Mouse (Mus musculus) layer of hippocampus, postnatal 14 days (tissue): ENCODE data around the gene Kif3a. TPM values are rescaled to one million over a fixed set of nuclear protein-coding genes. Genes with fewer than 3 reads are reported as not detected.

Source experiments
- DNase-seq, 2 experiments: peaks; one replicate each; pipeline ENCODE4 v3.0.0; 2021 to 2022; ENCODE audit warnings: low spot score in 2 of 2, mixed read lengths in 1 of 2
- total RNA-seq, 2 experiments: library from RNA; stranded (reverse); gene quantifications; 2 replicates each; pipeline ENCODE4 v1.2.3; 2021

Gene Kif3a
- total RNA-seq, 2 experiments from 2014 or later, result 140 to 149 TPM

DNA sequence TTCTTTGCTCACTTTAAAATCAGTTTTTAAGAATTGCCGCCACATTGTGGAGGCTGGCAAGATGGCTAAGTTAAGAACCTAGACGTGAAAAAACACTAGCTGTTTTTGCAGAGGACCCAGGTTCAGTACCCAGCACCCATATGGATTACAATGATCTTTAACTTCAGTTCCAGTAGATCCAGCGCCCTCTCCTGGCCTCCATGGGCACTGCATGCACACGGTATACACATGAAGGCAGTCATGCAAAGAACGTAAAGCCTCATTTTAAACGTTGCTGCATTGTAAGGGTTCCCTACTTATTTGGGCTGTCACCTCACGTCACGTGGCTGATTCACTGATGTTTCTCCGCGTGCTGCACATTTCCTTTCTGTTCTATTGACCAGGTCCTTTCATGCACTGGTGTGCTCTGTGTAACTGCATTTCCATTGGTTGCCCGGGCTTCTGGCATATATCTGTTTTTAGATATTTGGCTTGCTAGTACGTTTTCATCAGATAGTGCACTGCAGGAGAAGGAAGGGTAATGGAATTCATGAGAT, 75.6 kb downstream of the Kif3a start:
- no peak for DNase-seq

DNA sequence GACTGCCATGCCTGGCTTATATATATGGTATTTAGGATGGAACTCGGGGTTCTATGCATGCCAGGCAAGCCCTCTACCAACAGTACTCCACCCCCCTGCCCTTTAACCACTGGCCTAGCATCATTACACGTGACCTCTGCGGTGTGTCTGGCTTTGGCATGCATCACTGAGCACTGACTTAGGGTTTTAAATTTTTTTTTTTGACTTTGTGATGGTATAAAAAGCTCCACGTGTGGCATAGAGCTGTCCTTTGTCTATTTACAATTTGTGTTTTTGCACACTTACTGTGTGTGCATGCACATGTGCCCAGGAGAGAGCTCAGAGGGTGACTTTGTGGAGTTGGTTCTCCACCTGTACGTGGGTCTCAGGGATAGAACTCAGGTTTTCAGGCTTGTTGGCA, 76.8 kb downstream of the Kif3a start:
- DNase-seq, result no peak

DNA sequence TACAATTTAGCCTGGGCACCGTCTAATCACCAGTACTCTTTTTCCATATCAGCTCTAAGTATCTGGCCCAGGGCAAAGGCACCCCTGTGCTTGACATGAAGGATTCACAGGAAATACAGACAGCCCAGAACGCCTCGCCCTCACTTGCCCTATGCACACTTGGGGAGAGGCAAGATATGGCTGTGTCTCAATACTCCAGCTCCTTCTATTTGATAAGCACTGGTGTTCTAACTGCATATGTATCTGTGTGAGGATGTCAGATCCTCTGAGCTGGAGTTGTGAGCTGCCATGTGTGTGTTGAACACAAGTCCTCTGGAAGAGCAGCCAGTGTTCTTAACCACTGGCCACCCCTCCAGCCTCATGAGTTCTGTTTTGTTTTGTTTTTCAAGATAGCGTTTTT, 84.3 kb downstream of the Kif3a start:
- no peak for DNase-seq

Other genes starting within 250 kb of the Kif3a start
- gene Zcchc10, start 242.7 kb upstream of the Kif3a start, total RNA-seq, result 10 to 100 TPM in 1 of 2 experiments, 1 to 10 TPM in 1; 8.2 to 10.7 TPM
- 100 to 1,000 TPM; 220 to 224 TPM for gene Aff4, start 216.5 kb upstream of the Kif3a start, total RNA-seq
- gene Leap2, start 144.2 kb upstream of the Kif3a start, total RNA-seq, result not detected
- gene Uqcrq, start 136.5 kb upstream of the Kif3a start, total RNA-seq, result 100 to 1,000 TPM; 539 to 559 TPM
- gene Gdf9, start 136.4 kb upstream of the Kif3a start, total RNA-seq, result 1 to 10 TPM in 1 of 2 experiments, under 1 TPM in 1; 0.71 to 1.3 TPM
- under 1 TPM in 1 of 2 experiments, not detected in 1; 0.26 TPM for gene Gm10447, start 110.3 kb upstream of the Kif3a start, total RNA-seq
- 1 to 10 TPM; 4.0 to 4.5 TPM for gene Shroom1, start 110.2 kb upstream of the Kif3a start, total RNA-seq
- not detected for gene Gm9837, start 96.9 kb upstream of the Kif3a start, total RNA-seq
- 1 to 10 TPM; 2.4 to 2.5 TPM for gene Gm9945, start 87.2 kb upstream of the Kif3a start, total RNA-seq
- 100 to 1,000 TPM; 106 to 108 TPM for gene Sowaha, start 87.1 kb upstream of the Kif3a start, total RNA-seq
- gene Sept8, start 48.1 kb upstream of the Kif3a start, total RNA-seq, result 100 to 1,000 TPM; 206 to 209 TPM
- not detected for gene Il4, start 51.3 kb downstream of the Kif3a start, total RNA-seq
- gene Il13, start 67.3 kb downstream of the Kif3a start, total RNA-seq, result not detected
- 10 to 100 TPM in 1 of 2 experiments, 1 to 10 TPM in 1; 9.0 to 10.5 TPM for gene Rad50, start 139.9 kb downstream of the Kif3a start, total RNA-seq
- gene Il5, start 153.4 kb downstream of the Kif3a start, total RNA-seq, result not detected
- gene Irf1, start 202.6 kb downstream of the Kif3a start, total RNA-seq, result 1 to 10 TPM; 4.9 to 7.7 TPM
- under 1 TPM in 1 of 2 experiments, not detected in 1; 0.62 TPM for gene Gm17334, start 205.8 kb downstream of the Kif3a start, total RNA-seq